Mouse (Mus musculus): Measurements from ENCODE around the gene Cacna2d2.

- TF ChIP-seq POLR2A (IDR thresholded peaks at IDR 0.05; ENCODE audit: low read depth, low read length) (no peak), CTCF (IDR thresholded peaks at IDR 0.05; ENCODE audit: borderline replicate concordance, insufficient read depth, low read length) (no peak)
Observed at GRCm38 (mm10) chr9:107541005-107541404, 141.6 kb downstream of the Cacna2d2 start.

Data from embryonic fibroblast, embryonic 13.5 days (primary cell).